In genomic region chr2:131203816-131204409, GRCm38 (mm10) we compare ENCODE assay signal across 7 mouse cellular contexts. TPM values are rescaled to one million over a fixed set of nuclear protein-coding genes. Genes with fewer than 3 reads are reported as not detected.
DNase-seq lines count a peak whose midpoint lies in the region; ATAC-seq and TF ChIP-seq lines count a peak whose summit lies in the region.

No protein-coding gene starts in this region.

- no peak overlapping the region for H3K4me3 ChIP-seq in kidney, embryonic 14.5 days (ENCODE audit: low read length)
- H3K4me3 ChIP-seq in brown adipose tissue, adult 24 weeks (ENCODE audit: insufficient read depth, low read depth, low read length) = no peak overlapping the region
- no peak overlapping the region for H3K4me3 ChIP-seq in liver, postnatal 0 days (ENCODE audit: low read depth, low read length)
- H3K4me3 ChIP-seq in thymus, adult 2 months (ENCODE audit: control insufficient read depth, insufficient read depth, low read length) = no peak overlapping the region

- H3K36me3 ChIP-seq in kidney, embryonic 14.5 days (ENCODE audit: control insufficient read depth, insufficient read depth, low read length) = no peaks in the 10 kb centered on the region; the same call in 1 of the 2 replicates
- peaks cover 16% of the 10 kb centered on the region for H3K36me3 ChIP-seq in liver, postnatal 0 days (replicated peaks; ENCODE audit: insufficient read depth, low read length)
- no peaks in the 10 kb centered on the region for H3K36me3 ChIP-seq in thymus, adult 2 months (ENCODE audit: control insufficient read depth, insufficient read depth, low read length)

- H3K4me2 ChIP-seq in kidney, embryonic 14.5 days (replicated peaks; ENCODE audit: low read depth, low read length) = no peak overlapping the region
- H3K4me2 ChIP-seq in liver, postnatal 0 days (ENCODE audit: low read depth, low read length) = peak overlapping the region; percentile 1; the same call in 1 of the 2 replicates

- TF ChIP-seq EP300 in liver, postnatal 0 days (IDR thresholded peaks at IDR 0.05; ENCODE audit: low read depth) = no peak

- no peak overlapping the region for H3K9ac ChIP-seq in kidney, embryonic 14.5 days (ENCODE audit: low read depth, low read length)
- no peak overlapping the region for H3K9ac ChIP-seq in liver, postnatal 0 days (replicated peaks)

- peak overlapping the region; percentile 56; the same call in 1 of the 2 replicates for H3K27ac ChIP-seq in kidney, embryonic 14.5 days (ENCODE audit: low read depth, low read length)
- H3K27ac ChIP-seq in brown adipose tissue, adult 24 weeks (replicated peaks; ENCODE audit: low read depth, low read length) = peak overlapping the region; percentile 90
- peak overlapping the region; percentile 77; the same call in 1 of the 2 replicates for H3K27ac ChIP-seq in liver, postnatal 0 days (ENCODE audit: low read depth)
- no peak overlapping the region for H3K27ac ChIP-seq in thymus, adult 2 months (ENCODE audit: control insufficient read depth, insufficient read depth, low read length)

- TF ChIP-seq POLR2A in thymus, adult 2 months (IDR thresholded peaks at IDR 0.05; ENCODE audit: control insufficient read depth, extremely low read depth, insufficient read depth, low read length, poor library complexity) = no peak

- no peak for ATAC-seq in kidney, embryonic 14.5 days (ENCODE audit: low FRiP score, low TSS enrichment)
- ATAC-seq in liver, postnatal 0 days = no peak

- H3K27me3 ChIP-seq in kidney, embryonic 14.5 days (ENCODE audit: control insufficient read depth, insufficient read depth, low read length) = no peaks in the 10 kb centered on the region
- no peaks in the 10 kb centered on the region for H3K27me3 ChIP-seq in liver, postnatal 0 days (ENCODE audit: insufficient read depth, low read length)
- no peaks in the 10 kb centered on the region for H3K27me3 ChIP-seq in thymus, adult 2 months (ENCODE audit: control insufficient read depth, insufficient read depth, low read length)

- DNase-seq in kidney, postnatal 14 days = no peak
- DNase-seq in 3134 (ENCODE audit: extremely low read depth, insufficient read length, low spot score) = peak; percentile 34
- DNase-seq in liver, postnatal 0 days = peak; percentile 13
- DNase-seq in layer of hippocampus, adult 9-10 months (ENCODE audit: low spot score) = no peak
- no peak for DNase-seq in thymus, adult 2 months

- WGBS in kidney, embryonic 14.5 days = 75% methylated on average over 6 of the region's 6 CpGs
- 76% methylated on average over 6 of the region's 6 CpGs for WGBS in liver, postnatal 0 days (ENCODE audit: insufficient replicate concordance)
- 90% methylated on average over 6 of the region's 6 CpGs for WGBS in thymus, adult 2 months

- peaks cover 3% of the 10 kb centered on the region; the same call in 1 of the 2 replicates for H3K9me3 ChIP-seq in kidney, embryonic 14.5 days (ENCODE audit: control insufficient read depth, low read length)
- no peaks in the 10 kb centered on the region for H3K9me3 ChIP-seq in liver, postnatal 0 days (ENCODE audit: low read length)

- TF ChIP-seq CTCF in liver, postnatal 0 days (IDR thresholded peaks at IDR 0.05; ENCODE audit: low read depth) = no peak
- no peak for TF ChIP-seq CTCF in thymus, adult 2 months (IDR thresholded peaks at IDR 0.05; ENCODE audit: borderline replicate concordance, control insufficient read depth, extremely low read depth, insufficient read depth, low read length, poor library complexity)

- peaks cover 10% of the 10 kb centered on the region; the same call in 1 of the 2 replicates for H3K4me1 ChIP-seq in kidney, embryonic 14.5 days (ENCODE audit: control insufficient read depth, insufficient read depth, low read length)
- H3K4me1 ChIP-seq in brown adipose tissue, adult 24 weeks (ENCODE audit: control insufficient read depth, insufficient read depth, insufficient read length, low read length) = peaks cover 15% of the 10 kb centered on the region
- H3K4me1 ChIP-seq in liver, postnatal 0 days (ENCODE audit: insufficient read depth) = peaks cover 47% of the 10 kb centered on the region
- peaks cover 6% of the 10 kb centered on the region; the same call in 1 of the 2 replicates for H3K4me1 ChIP-seq in thymus, adult 2 months (replicated peaks; ENCODE audit: control insufficient read depth, insufficient read depth, low read length)

RNA-seq across cellular contexts. Expression of gene Ap5s1, which starts 3.0 kb away (rescaled TPM):
- 22.2 and 23.7 TPM in 2 replicates for polyA plus RNA-seq in kidney, embryonic 14.5 days (2014; fragmentation: Nextera tagmentation; extraction: Ambion mirVana)
- polyA plus RNA-seq in brown adipose tissue, adult 24 weeks (2012; ENCODE audit: insufficient read depth, insufficient read length, missing spikeins) = 15.9 and 26.0 TPM in 2 replicates
- 19.5 TPM in 2 replicates for polyA plus RNA-seq in liver, postnatal 0 days (2015; fragmentation: Nextera tagmentation; extraction: Ambion mirVana)
- polyA plus RNA-seq in thymus, adult 2 months (2012; rRNA removed) = 45.7 and 52.7 TPM in 2 replicates

RNA-seq across cellular contexts. Expression of gene Spef1, which starts 16.8 kb away (rescaled TPM):
- 3.4 and 5.1 TPM in 2 replicates for polyA plus RNA-seq in kidney, embryonic 14.5 days (2014; fragmentation: Nextera tagmentation; extraction: Ambion mirVana)
- 5.3 and 9.2 TPM in 2 replicates for polyA plus RNA-seq in brown adipose tissue, adult 24 weeks (2012; ENCODE audit: insufficient read depth, insufficient read length, missing spikeins)
- polyA plus RNA-seq in liver, postnatal 0 days (2015; fragmentation: Nextera tagmentation; extraction: Ambion mirVana) = 0.59 and 0.65 TPM in 2 replicates
- 8.3 and 8.7 TPM in 2 replicates for polyA plus RNA-seq in thymus, adult 2 months (2012; rRNA removed)

RNA-seq across cellular contexts. Expression of gene Cdc25b, which starts 17.2 kb away (rescaled TPM):
- 41.5 and 55.7 TPM in 2 replicates for polyA plus RNA-seq in kidney, embryonic 14.5 days (2014; fragmentation: Nextera tagmentation; extraction: Ambion mirVana)
- polyA plus RNA-seq in brown adipose tissue, adult 24 weeks (2012; ENCODE audit: insufficient read depth, insufficient read length, missing spikeins) = 2.4 and 2.5 TPM in 2 replicates
- 67.6 and 77.7 TPM in 2 replicates for polyA plus RNA-seq in liver, postnatal 0 days (2015; fragmentation: Nextera tagmentation; extraction: Ambion mirVana)
- polyA plus RNA-seq in thymus, adult 2 months (2012; rRNA removed) = 121 and 150 TPM in 2 replicates

RNA-seq across cellular contexts. Expression of gene Cenpb, which starts 24.0 kb away (rescaled TPM):
- 6.9 and 8.0 TPM in 2 replicates for polyA plus RNA-seq in kidney, embryonic 14.5 days (2014; fragmentation: Nextera tagmentation; extraction: Ambion mirVana)
- polyA plus RNA-seq in brown adipose tissue, adult 24 weeks (2012; ENCODE audit: insufficient read depth, insufficient read length, missing spikeins) = 78.2 and 99.0 TPM in 2 replicates
- polyA plus RNA-seq in liver, postnatal 0 days (2015; fragmentation: Nextera tagmentation; extraction: Ambion mirVana) = 4.2 and 4.8 TPM in 2 replicates
- polyA plus RNA-seq in thymus, adult 2 months (2012; rRNA removed) = 45.6 and 52.5 TPM in 2 replicates

RNA-seq across cellular contexts. Expression of gene Mavs, which starts 29.9 kb away (rescaled TPM):
- 19.7 and 23.7 TPM in 2 replicates for polyA plus RNA-seq in kidney, embryonic 14.5 days (2014; fragmentation: Nextera tagmentation; extraction: Ambion mirVana)
- 57.1 and 83.3 TPM in 2 replicates for polyA plus RNA-seq in brown adipose tissue, adult 24 weeks (2012; ENCODE audit: insufficient read depth, insufficient read length, missing spikeins)
- 21.2 and 22.1 TPM in 2 replicates for polyA plus RNA-seq in liver, postnatal 0 days (2015; fragmentation: Nextera tagmentation; extraction: Ambion mirVana)
- polyA plus RNA-seq in thymus, adult 2 months (2012; rRNA removed) = 53.0 and 59.8 TPM in 2 replicates

Comparison
In these comparisons a context has a peak if more than half of its experiments do, and no peak if none do; other contexts are left out.
1. DNase-seq: peak in 3134 (single experiment) and liver, postnatal 0 days (single experiment); none in kidney, postnatal 14 days (single experiment), layer of hippocampus, adult 9-10 months (single experiment) and thymus, adult 2 months (single experiment).
2. RNA of gene Cdc25b, which starts 17.2 kb away (polyA plus RNA-seq): 121 to 150 TPM in thymus, adult 2 months, 67.6 to 77.7 TPM in liver, postnatal 0 days and 41.5 to 55.7 TPM in kidney, embryonic 14.5 days; 2.4 to 2.5 TPM in brown adipose tissue, adult 24 weeks; every median in the first group is over 10 times any median in the second.